Comparison of ENCODE assay signal across 8 mouse cellular contexts in genomic region chr10:71346722-71347508, GRCm38 (mm10). TPM values are rescaled to one million over a fixed set of nuclear protein-coding genes. Genes with fewer than 3 reads are reported as not detected.
A peak's percentile ranks its signal among the peaks of the same experiment; 100 is the strongest.
DNase-seq lines count a peak whose midpoint lies in the region; ATAC-seq and TF ChIP-seq lines count a peak whose summit lies in the region.

No protein-coding gene starts in this region.

- peak overlapping the region; percentile 42; the same call in 1 of the 2 replicates for H3K27ac ChIP-seq in kidney, embryonic 14.5 days (ENCODE audit: low read depth, low read length)
- peak overlapping the region; percentile 76 for H3K27ac ChIP-seq in CH12.LX (ENCODE audit: insufficient read depth, low read depth)
- H3K27ac ChIP-seq in brown adipose tissue, adult 24 weeks (replicated peaks; ENCODE audit: low read depth, low read length), result no peak overlapping the region
- H3K27ac ChIP-seq in hindbrain, embryonic 16.5 days (ENCODE audit: low read depth, low read length), result peak overlapping the region; percentile 85

- TF ChIP-seq POLR2A in CH12.LX (IDR thresholded peaks at IDR 0.05; ENCODE audit: low read depth, low read length), result no peak

- DNase-seq in kidney, adult 8-10 months, result no peak
- peak; percentile 64 for DNase-seq in CH12.LX (ENCODE audit: extremely low read depth)
- no peak for DNase-seq in frontal cortex, postnatal 36 days (ENCODE audit: low spot score in 2 of 2)
- no peak for DNase-seq in thymus, adult 18-20 months

- peak; percentile 13 for TF ChIP-seq RAD21 in CH12.LX (IDR thresholded peaks at IDR 0.05; ENCODE audit: low read depth, low read length)

- WGBS in kidney, embryonic 14.5 days, result 11% methylated on average over 13 of the region's 13 CpGs
- WGBS in hindbrain, embryonic 16.5 days, result 10% methylated on average over 13 of the region's 13 CpGs

- TF ChIP-seq CTCF in CH12.LX (conservative IDR thresholded peaks at IDR 0.05 in 1 of 2, IDR thresholded peaks at IDR 0.05 in 1 of 2; ENCODE audit: low read depth in 2 of 2, low read length in 2 of 2), result peak in 1 of 2 experiments; percentile 51; a peak in 2 of 4 replicates

- peak overlapping the region; percentile 89 for H3K4me3 ChIP-seq in kidney, embryonic 14.5 days (ENCODE audit: low read length)
- peak overlapping the region; percentile 39 to 95 (median 50) for H3K4me3 ChIP-seq in CH12.LX (replicated peaks in 1 of 3; ENCODE audit: low read depth in 2 of 3, low read length in 2 of 3, poor library complexity in 1 of 3)
- H3K4me3 ChIP-seq in brown adipose tissue, adult 24 weeks (ENCODE audit: insufficient read depth, low read depth, low read length), result peak overlapping the region; percentile 65
- H3K4me3 ChIP-seq in hindbrain, embryonic 16.5 days (ENCODE audit: low read length), result peak overlapping the region; percentile 84

- no peak for TF ChIP-seq EP300 in CH12.LX (IDR thresholded peaks at IDR 0.05; ENCODE audit: low read length)

- H3K4me2 ChIP-seq in kidney, embryonic 14.5 days (replicated peaks; ENCODE audit: low read depth, low read length), result peak overlapping the region; percentile 89
- H3K4me2 ChIP-seq in CH12.LX (ENCODE audit: insufficient read depth, low read depth, poor library complexity, severe bottlenecking), result peak overlapping the region; percentile 69
- H3K4me2 ChIP-seq in hindbrain, embryonic 16.5 days (ENCODE audit: low read length), result peak overlapping the region; percentile 83

- no peaks in the 10 kb centered on the region for H3K9me3 ChIP-seq in kidney, embryonic 14.5 days (ENCODE audit: control insufficient read depth, low read length)
- no peaks in the 10 kb centered on the region for H3K9me3 ChIP-seq in CH12.LX (replicated peaks; ENCODE audit: low read length)
- H3K9me3 ChIP-seq in hindbrain, embryonic 16.5 days (ENCODE audit: control insufficient read depth, low read length), result no peaks in the 10 kb centered on the region

- H3K9ac ChIP-seq in kidney, embryonic 14.5 days (ENCODE audit: low read depth, low read length), result peak overlapping the region; percentile 84
- peak overlapping the region; percentile 66; the same call in 1 of the 2 replicates for H3K9ac ChIP-seq in CH12.LX (ENCODE audit: insufficient read depth, low read depth)
- peak overlapping the region; percentile 86 for H3K9ac ChIP-seq in hindbrain, embryonic 16.5 days (ENCODE audit: low read depth, low read length)

- ATAC-seq in kidney, embryonic 14.5 days (ENCODE audit: low FRiP score, low TSS enrichment), result no peak
- ATAC-seq in hindbrain, embryonic 16.5 days, result no peak
- ATAC-seq in megakaryocyte, adult 5-6 weeks (ENCODE audit: poor library complexity, severe bottlenecking), result peak; percentile 9; the same call in 1 of the 2 replicates

- H3K4me1 ChIP-seq in kidney, embryonic 14.5 days (ENCODE audit: control insufficient read depth, insufficient read depth, low read length), result peaks cover 17% of the 10 kb centered on the region; the same call in 1 of the 2 replicates
- peaks cover 2 to 60% of the 10 kb centered on the region in 2 experiments; a peak in 2 of 4 replicates for H3K4me1 ChIP-seq in CH12.LX (ENCODE audit: control insufficient read depth in 1 of 2, insufficient read depth in 2 of 2)
- H3K4me1 ChIP-seq in brown adipose tissue, adult 24 weeks (ENCODE audit: control insufficient read depth, insufficient read depth, insufficient read length, low read length), result peaks cover 3% of the 10 kb centered on the region
- peaks cover 22% of the 10 kb centered on the region for H3K4me1 ChIP-seq in hindbrain, embryonic 16.5 days (ENCODE audit: control insufficient read depth, insufficient read depth, low read depth, low read length)

- dilution Hi-C loops in CH12.LX (cut with MboI; ENCODE audit: extremely low pct_ligation_motif_present, extremely low pct_unique_long_range_greater_than_20kb, low sequenced_read_pairs), result no loop called here

- in situ Hi-C loops in CH12.LX (cut with MboI; ENCODE audit: low pct_ligation_motif_present, low pct_unique_long_range_greater_than_20kb, low sequenced_read_pairs), result loop anchor here (10.0 kb wide), 1 partner anchor 48 kb away; no protein-coding TSS in a partner anchor

- H3K79me2 ChIP-seq in CH12.LX (replicated peaks; ENCODE audit: control insufficient read depth, extremely low read depth, insufficient read depth, poor library complexity, severe bottlenecking), result peaks cover 17% of the 10 kb centered on the region

- no peaks in the 10 kb centered on the region for H3K27me3 ChIP-seq in kidney, embryonic 14.5 days (ENCODE audit: control insufficient read depth, insufficient read depth, low read length)
- no peaks in the 10 kb centered on the region for H3K27me3 ChIP-seq in CH12.LX (replicated peaks)
- no peaks in the 10 kb centered on the region for H3K27me3 ChIP-seq in hindbrain, embryonic 16.5 days (replicated peaks; ENCODE audit: control insufficient read depth, insufficient read depth, low read length)

- no peaks in the 10 kb centered on the region; the same call in 1 of the 2 replicates for H3K36me3 ChIP-seq in kidney, embryonic 14.5 days (ENCODE audit: control insufficient read depth, insufficient read depth, low read length)
- H3K36me3 ChIP-seq in CH12.LX (replicated peaks in 1 of 2; ENCODE audit: control insufficient read depth in 1 of 2, insufficient read depth in 1 of 2, low read length in 1 of 2), result peaks cover 6 to 30% of the 10 kb centered on the region in 2 experiments
- H3K36me3 ChIP-seq in hindbrain, embryonic 16.5 days (ENCODE audit: control insufficient read depth, insufficient read depth, low read length), result no peaks in the 10 kb centered on the region

TF ChIP-seq in CH12.LX, 34 proteins besides CTCF, POLR2A, EP300 and RAD21:
- peak; percentile 71 for TF ChIP-seq SIN3A (IDR thresholded peaks at IDR 0.05; ENCODE audit: low read length)
- TF ChIP-seq ETS1 (conservative IDR thresholded peaks at IDR 0.05; ENCODE audit: low read depth, low read length), result 0 out of 2 replicates have a peak, but pooled peaks have one; percentile 20
- 0 out of 2 replicates have a peak, but pooled peaks have one; percentile 49 for TF ChIP-seq IRF4 (IDR thresholded peaks at IDR 0.05; ENCODE audit: low read depth, low read length)
- 0 out of 2 replicates have a peak, but pooled peaks have one; percentile 49 for TF ChIP-seq ELF1 (IDR thresholded peaks at IDR 0.05; ENCODE audit: low read depth, low read length)
- TF ChIP-seq ZC3H11A (IDR thresholded peaks at IDR 0.05; ENCODE audit: low read depth, low read length), result no peak
- 0 out of 2 replicates have a peak, but pooled peaks have one; percentile 47 for TF ChIP-seq E2F4 (IDR thresholded peaks at IDR 0.05; ENCODE audit: insufficient replicate concordance, low read depth, low read length)
- peak; percentile 14; the same call in 1 of the 2 replicates for TF ChIP-seq TBP (conservative IDR thresholded peaks at IDR 0.05; ENCODE audit: low read depth, low read length)
- 0 out of 2 replicates have a peak, but pooled peaks have one; percentile 31 for TF ChIP-seq KAT2A (IDR thresholded peaks at IDR 0.05; ENCODE audit: insufficient replicate concordance, low read length)
- TF ChIP-seq MYC (IDR thresholded peaks at IDR 0.05; ENCODE audit: low read depth, low read length), result no peak
- TF ChIP-seq CHD1 (IDR thresholded peaks at IDR 0.05; ENCODE audit: low read depth, low read length), result peak; percentile 78
- no peak for TF ChIP-seq MAX (IDR thresholded peaks at IDR 0.05; ENCODE audit: low read length)
- TF ChIP-seq HCFC1 (IDR thresholded peaks at IDR 0.05; ENCODE audit: low read depth, low read length), result peak; percentile 14; the same call in 1 of the 2 replicates
- TF ChIP-seq POLR2AphosphoS2 (IDR thresholded peaks at IDR 0.05; ENCODE audit: low read depth, low read length), result no peak
- TF ChIP-seq JUND (conservative IDR thresholded peaks at IDR 0.05; ENCODE audit: low read depth, low read length), result no peak
- no peak for TF ChIP-seq USF2 (conservative IDR thresholded peaks at IDR 0.05; ENCODE audit: low read depth, low read length)
- 0 out of 2 replicates have a peak, but pooled peaks have one; percentile 26 for TF ChIP-seq MEF2A (IDR thresholded peaks at IDR 0.05; ENCODE audit: borderline replicate concordance, low read depth, low read length)

RNA-seq across cellular contexts. Expression of gene Ipmk, which starts 0.6 kb away (rescaled TPM):
- 10.5 and 22.0 TPM in 2 replicates for polyA plus RNA-seq in kidney, embryonic 14.5 days (2014; fragmentation: Nextera tagmentation; extraction: Ambion mirVana)
- total RNA-seq in CH12.LX (2012; rRNA removed) (14.7 and 15.2 TPM in 2 replicates), CH12.LX (2014; rRNA removed) (21.8 and 23.8 TPM in 2 replicates)
- 24.0 and 27.1 TPM in 2 replicates for polyA plus RNA-seq in CH12.LX (2012; ENCODE audit: insufficient read length, low read depth)
- 3.5 and 5.1 TPM in 2 replicates for polyA plus RNA-seq in brown adipose tissue, adult 24 weeks (2012; ENCODE audit: insufficient read depth, insufficient read length, missing spikeins)
- polyA plus RNA-seq in hindbrain, embryonic 16.5 days (2015; fragmentation: Nextera tagmentation; extraction: Ambion mirVana), result 14.1 and 15.9 TPM in 2 replicates
- 46.7 and 49.8 TPM in 2 replicates for total RNA-seq in megakaryocyte, adult 5-6 weeks (2015)
- 53.6 and 55.4 TPM in 2 replicates for total RNA-seq in megakaryocyte, adult 5-6 weeks (2017)

RNA-seq across cellular contexts. Expression of gene Cisd1, which starts 2.2 kb away (rescaled TPM):
- polyA plus RNA-seq in kidney, embryonic 14.5 days (2014; fragmentation: Nextera tagmentation; extraction: Ambion mirVana), result 111 and 130 TPM in 2 replicates
- total RNA-seq in CH12.LX (2012; rRNA removed) (111 and 113 TPM in 2 replicates), CH12.LX (2014; rRNA removed) (100 and 115 TPM in 2 replicates)
- polyA plus RNA-seq in CH12.LX (2012; ENCODE audit: insufficient read length, low read depth), result 78.9 and 81.8 TPM in 2 replicates
- 297 and 314 TPM in 2 replicates for polyA plus RNA-seq in brown adipose tissue, adult 24 weeks (2012; ENCODE audit: insufficient read depth, insufficient read length, missing spikeins)
- 308 and 365 TPM in 2 replicates for polyA plus RNA-seq in hindbrain, embryonic 16.5 days (2015; fragmentation: Nextera tagmentation; extraction: Ambion mirVana)
- 42.5 and 45.0 TPM in 2 replicates for total RNA-seq in megakaryocyte, adult 5-6 weeks (2015)
- total RNA-seq in megakaryocyte, adult 5-6 weeks (2017), result 15.2 and 22.8 TPM in 2 replicates
